ENCODE assay signal across 12 mouse cellular contexts in genomic region chr11:45921480-45921898, GRCm38 (mm10). TPM values are rescaled to one million over a fixed set of nuclear protein-coding genes. Genes with fewer than 3 reads are reported as not detected.
A peak's percentile ranks its signal among the peaks of the same experiment; 100 is the strongest.
DNase-seq lines count a peak whose midpoint lies in the region; ATAC-seq and TF ChIP-seq lines count a peak whose summit lies in the region.
"Had no signal": no experiment of that assay in that cellular context is flagged by ENCODE, and none has a peak within 500 bp of the region (broad histone marks: within the 10 kb centered on the region; RNA-seq: fewer than 3 reads in every experiment).

No protein-coding gene starts in this region.

- H3K4me2 ChIP-seq in heart, embryonic 11.5 days = peak overlapping the region; percentile 46
- peak overlapping the region; percentile 42; the same call in 1 of the 2 replicates for H3K4me2 ChIP-seq in embryonic facial prominence, embryonic 13.5 days
- H3K4me2 ChIP-seq in limb, embryonic 14.5 days (replicated peaks; ENCODE audit: low read depth, low read length, severe bottlenecking) = peak overlapping the region; percentile 15; the same call in 1 of the 2 replicates
- H3K4me2 ChIP-seq in neural tube, embryonic 12.5 days (replicated peaks) = peak overlapping the region; percentile 48

- DNase-seq in heart, postnatal 36 days = no peak
- DNase-seq in limb, embryonic 14.5 days (ENCODE audit: low spot score) = peak; percentile 17
- DNase-seq in cerebellum, adult 11 months = no peak
- DNase-seq in spleen, adult 12 weeks (ENCODE audit: low spot score) = no peak
- DNase-seq: B cell, adult 2 months had no signal

- no peak overlapping the region for H3K4me3 ChIP-seq in heart, embryonic 11.5 days (ENCODE audit: low read depth, low read length)
- H3K4me3 ChIP-seq in embryonic facial prominence, embryonic 13.5 days = no peak overlapping the region
- no peak overlapping the region for H3K4me3 ChIP-seq in limb, embryonic 14.5 days (replicated peaks; ENCODE audit: low read length)
- H3K4me3 ChIP-seq in neural tube, embryonic 12.5 days = no peak overlapping the region
- H3K4me3 ChIP-seq: left cerebral cortex, adult 2 months had no signal

- no peak overlapping the region for H3K27ac ChIP-seq in heart, embryonic 11.5 days (ENCODE audit: low read depth, low read length)
- H3K27ac ChIP-seq in embryonic facial prominence, embryonic 13.5 days = no peak overlapping the region
- H3K27ac ChIP-seq in limb, embryonic 14.5 days (replicated peaks; ENCODE audit: low read depth, low read length) = no peak overlapping the region
- H3K27ac ChIP-seq in neural tube, embryonic 12.5 days = peak overlapping the region; percentile 57; the same call in 1 of the 2 replicates
- H3K27ac ChIP-seq: left cerebral cortex, adult 2 months had no signal

- ATAC-seq in heart, embryonic 11.5 days (replicated peaks; ENCODE audit: insufficient number of reproducible peaks, low FRiP score, low TSS enrichment) = no peak
- no peak for ATAC-seq in embryonic facial prominence, embryonic 13.5 days (ENCODE audit: insufficient number of reproducible peaks, insufficient read depth, low FRiP score, low TSS enrichment, low read depth)
- ATAC-seq in limb, embryonic 14.5 days (ENCODE audit: low FRiP score, low read depth) = no peak
- ATAC-seq in neural tube, embryonic 12.5 days (ENCODE audit: low FRiP score, low read depth) = peak; percentile 61
- no peak for ATAC-seq in megakaryocyte, adult 5-6 weeks (ENCODE audit: poor library complexity, severe bottlenecking)

- H3K27me3 ChIP-seq in heart, embryonic 11.5 days (ENCODE audit: control insufficient read depth, insufficient read depth, low read length) = no peaks in the 10 kb centered on the region
- no peaks in the 10 kb centered on the region for H3K27me3 ChIP-seq in embryonic facial prominence, embryonic 13.5 days
- H3K27me3 ChIP-seq in limb, embryonic 14.5 days (ENCODE audit: control insufficient read depth, insufficient read depth, low read length) = no peaks in the 10 kb centered on the region
- H3K27me3 ChIP-seq in neural tube, embryonic 12.5 days (replicated peaks) = no peaks in the 10 kb centered on the region

- 18% methylated on average over 10 of the region's 10 CpGs for WGBS in heart, embryonic 11.5 days (ENCODE audit: insufficient replicate concordance)
- 16% methylated on average over 10 of the region's 10 CpGs for WGBS in embryonic facial prominence, embryonic 13.5 days
- 9% methylated on average over 10 of the region's 10 CpGs for WGBS in limb, embryonic 14.5 days
- whole genome bisulfite sequencing in neural tube, embryonic 12.5 days = 6% methylated on average over 10 of the region's 10 CpGs

- 0 out of 2 replicates have a peak overlapping the region, but pooled peaks have one; percentile 47 for H3K9ac ChIP-seq in heart, embryonic 11.5 days (ENCODE audit: low read depth, low read length)
- H3K9ac ChIP-seq in embryonic facial prominence, embryonic 13.5 days = 0 out of 2 replicates have a peak overlapping the region, but pooled peaks have one; percentile 49
- H3K9ac ChIP-seq in limb, embryonic 14.5 days (ENCODE audit: low read depth, low read length, severe bottlenecking) = no peak overlapping the region
- peak overlapping the region; percentile 6; the same call in 1 of the 2 replicates for H3K9ac ChIP-seq in neural tube, embryonic 12.5 days

- no peaks in the 10 kb centered on the region for H3K9me3 ChIP-seq in heart, embryonic 11.5 days (replicated peaks; ENCODE audit: control insufficient read depth, low read length)
- no peaks in the 10 kb centered on the region for H3K9me3 ChIP-seq in embryonic facial prominence, embryonic 13.5 days
- no peaks in the 10 kb centered on the region for H3K9me3 ChIP-seq in limb, embryonic 14.5 days (ENCODE audit: control insufficient read depth, low read length)
- no peaks in the 10 kb centered on the region for H3K9me3 ChIP-seq in neural tube, embryonic 12.5 days

- intact Hi-C loops in heart, postnatal 36 days (cut with DNase I) = no loop called here

- no peaks in the 10 kb centered on the region for H3K36me3 ChIP-seq in heart, embryonic 11.5 days (ENCODE audit: control insufficient read depth, insufficient read depth, low read length)
- H3K36me3 ChIP-seq in embryonic facial prominence, embryonic 13.5 days = no peaks in the 10 kb centered on the region
- H3K36me3 ChIP-seq in limb, embryonic 14.5 days (ENCODE audit: control insufficient read depth, insufficient read depth, low read length) = no peaks in the 10 kb centered on the region
- no peaks in the 10 kb centered on the region for H3K36me3 ChIP-seq in neural tube, embryonic 12.5 days

- no peak for TF ChIP-seq POLR2A in limb, embryonic 14.5 days (IDR thresholded peaks at IDR 0.05; ENCODE audit: borderline replicate concordance, extremely low read depth, insufficient read depth, insufficient read length)

- H3K4me1 ChIP-seq in heart, embryonic 11.5 days (ENCODE audit: control insufficient read depth, insufficient read depth, low read length) = peaks cover 4% of the 10 kb centered on the region; the same call in 1 of the 2 replicates
- H3K4me1 ChIP-seq in embryonic facial prominence, embryonic 13.5 days = peaks cover 4% of the 10 kb centered on the region
- 0 out of 2 replicates have a peak, but pooled peaks cover 9% of the 10 kb centered on the region for H3K4me1 ChIP-seq in limb, embryonic 14.5 days (ENCODE audit: control insufficient read depth, insufficient read depth, low read length)
- H3K4me1 ChIP-seq in neural tube, embryonic 12.5 days = peaks cover 8% of the 10 kb centered on the region

RNA-seq across cellular contexts. Expression of gene Lsm11, which starts 23.2 kb away (rescaled TPM):
- 10.3 and 11.0 TPM in 2 replicates for polyA plus RNA-seq in heart, embryonic 11.5 days (2014; fragmentation: Nextera tagmentation; extraction: Ambion mirVana)
- total RNA-seq in heart, postnatal 36 days (2021) = 1 to 10 TPM; 3.8 to 4.0 TPM
- polyA plus RNA-seq in embryonic facial prominence, embryonic 13.5 days (2015; fragmentation: Nextera tagmentation; extraction: Ambion mirVana) = 5.4 and 7.0 TPM in 2 replicates
- 7.2 and 8.4 TPM in 2 replicates for polyA plus RNA-seq in limb, embryonic 14.5 days (2012; rRNA removed)
- 8.2 TPM in 2 replicates for polyA plus RNA-seq in limb, embryonic 14.5 days (2014; fragmentation: Nextera tagmentation; extraction: Ambion mirVana)
- polyA plus RNA-seq in neural tube, embryonic 12.5 days (2016; fragmentation: Nextera tagmentation; extraction: Ambion mirVana) = 15.8 and 16.0 TPM in 2 replicates
- total RNA-seq in megakaryocyte, adult 5-6 weeks (2015) = 4.1 and 5.8 TPM in 2 replicates
- total RNA-seq in megakaryocyte, adult 5-6 weeks (2017) = 2.8 and 2.9 TPM in 2 replicates

RNA-seq across cellular contexts. Expression of gene Thg1l, which starts 33.8 kb away (rescaled TPM):
- polyA plus RNA-seq in heart, embryonic 11.5 days (2014; fragmentation: Nextera tagmentation; extraction: Ambion mirVana) = 9.5 and 9.6 TPM in 2 replicates
- 1 to 10 TPM; 5.4 TPM for total RNA-seq in heart, postnatal 36 days (2021)
- 12.7 and 13.2 TPM in 2 replicates for polyA plus RNA-seq in embryonic facial prominence, embryonic 13.5 days (2015; fragmentation: Nextera tagmentation; extraction: Ambion mirVana)
- 14.8 and 15.0 TPM in 2 replicates for polyA plus RNA-seq in limb, embryonic 14.5 days (2012; rRNA removed)
- polyA plus RNA-seq in limb, embryonic 14.5 days (2014; fragmentation: Nextera tagmentation; extraction: Ambion mirVana) = 11.2 and 11.6 TPM in 2 replicates
- 9.8 and 10.9 TPM in 2 replicates for polyA plus RNA-seq in neural tube, embryonic 12.5 days (2016; fragmentation: Nextera tagmentation; extraction: Ambion mirVana)
- 6.1 and 9.8 TPM in 2 replicates for total RNA-seq in megakaryocyte, adult 5-6 weeks (2015)
- total RNA-seq in megakaryocyte, adult 5-6 weeks (2017) = 12.8 and 13.0 TPM in 2 replicates

RNA-seq across cellular contexts. Expression of gene Sox30, which starts 58.6 kb away (rescaled TPM):
- 0.07 and 0.40 TPM in 2 replicates for polyA plus RNA-seq in heart, embryonic 11.5 days (2014; fragmentation: Nextera tagmentation; extraction: Ambion mirVana)
- total RNA-seq in heart, postnatal 36 days (2021) = under 1 TPM; 0.14 to 0.17 TPM
- polyA plus RNA-seq in embryonic facial prominence, embryonic 13.5 days (2015; fragmentation: Nextera tagmentation; extraction: Ambion mirVana) = 0.11 TPM in 1 of 2 replicates, not detected in the other
- 0.54 and 0.64 TPM in 2 replicates for polyA plus RNA-seq in limb, embryonic 14.5 days (2012; rRNA removed)
- 0.25 and 0.45 TPM in 2 replicates for polyA plus RNA-seq in limb, embryonic 14.5 days (2014; fragmentation: Nextera tagmentation; extraction: Ambion mirVana)
- polyA plus RNA-seq in neural tube, embryonic 12.5 days (2016; fragmentation: Nextera tagmentation; extraction: Ambion mirVana) = 0.23 and 0.29 TPM in 2 replicates
- total RNA-seq in megakaryocyte, adult 5-6 weeks (2015) = not detected in 2 replicates
- not detected in 2 replicates for total RNA-seq in megakaryocyte, adult 5-6 weeks (2017)
- total RNA-seq: common myeloid progenitor, adult 5-6 weeks; neutrophil, adult 5-6 weeks had no signal
